Mouse (Mus musculus): ENCODE results near the gene Nubpl. TPM values are rescaled to one million over a fixed set of nuclear protein-coding genes. Genes with fewer than 3 reads are reported as not detected.

Gene Nubpl
- total RNA-seq, 1 experiment from 2014 or later, result 14.7 TPM

- no peak for DNase-seq
Measured at GRCm38 (mm10) chr12:52242712-52243111, 145.2 kb downstream of the Nubpl start.

GRCm38 (mm10) chr12:52247438-52247837, 149.9 kb downstream of the Nubpl start:
- DNase-seq, result no peak

GRCm38 (mm10) chr12:52248531-52248930, 151.0 kb downstream of the Nubpl start:
- no peak for DNase-seq

GRCm38 (mm10) chr12:52254089-52254488, 156.6 kb downstream of the Nubpl start:
- DNase-seq, result peak; percentile 52

- no peak for DNase-seq
Measured at GRCm38 (mm10) chr12:52268131-52268530, 170.6 kb downstream of the Nubpl start.

- peak; percentile 18 for DNase-seq
Measured at GRCm38 (mm10) chr12:52272828-52273227, 175.3 kb downstream of the Nubpl start.

- no peak for DNase-seq
Measured at GRCm38 (mm10) chr12:52276320-52276719, 178.8 kb downstream of the Nubpl start.

GRCm38 (mm10) chr12:52281232-52281631, 183.7 kb downstream of the Nubpl start:
- no peak for DNase-seq

GRCm38 (mm10) chr12:52284471-52284870, 186.9 kb downstream of the Nubpl start:
- no peak for DNase-seq

- DNase-seq, result no peak
Measured at GRCm38 (mm10) chr12:52286802-52287201, 189.3 kb downstream of the Nubpl start.

GRCm38 (mm10) chr12:52288537-52288936, 191.0 kb downstream of the Nubpl start:
- DNase-seq, result peak; percentile 50

GRCm38 (mm10) chr12:52288941-52289567, 191.5 kb downstream of the Nubpl start:
- DNase-seq, result no peak

GRCm38 (mm10) chr12:52289594-52289993, 192.1 kb downstream of the Nubpl start:
- DNase-seq, result no peak

- no peak for DNase-seq
Measured at GRCm38 (mm10) chr12:52293931-52294330, 196.4 kb downstream of the Nubpl start.

- DNase-seq, result no peak
Measured at GRCm38 (mm10) chr12:52297988-52298387, 200.5 kb downstream of the Nubpl start.

GRCm38 (mm10) chr12:52298683-52299082, 201.1 kb downstream of the Nubpl start:
- DNase-seq, result no peak

GRCm38 (mm10) chr12:52302961-52303360, 205.4 kb downstream of the Nubpl start:
- no peak for DNase-seq

GRCm38 (mm10) chr12:52306348-52306747, 208.8 kb downstream of the Nubpl start:
- DNase-seq, result no peak

- DNase-seq, result no peak
Measured at GRCm38 (mm10) chr12:52307331-52307982, 209.9 kb downstream of the Nubpl start.

GRCm38 (mm10) chr12:52308628-52309027, 211.1 kb downstream of the Nubpl start:
- no peak for DNase-seq

GRCm38 (mm10) chr12:52314818-52315217, 217.3 kb downstream of the Nubpl start:
- no peak for DNase-seq

GRCm38 (mm10) chr12:52317635-52318034, 220.1 kb downstream of the Nubpl start:
- DNase-seq, result no peak

GRCm38 (mm10) chr12:52318426-52318825, 220.9 kb downstream of the Nubpl start:
- no peak for DNase-seq

GRCm38 (mm10) chr12:52319156-52319555, 221.6 kb downstream of the Nubpl start:
- no peak for DNase-seq

All from adrenal gland, postnatal 14 days (tissue).